Mouse (Mus musculus): ENCODE results near the gene Amt.
A peak's percentile ranks its signal among the peaks of the same experiment; 100 is the strongest.
"Not testable (repeated sequence)": the region's sequence is repeated elsewhere in the genome, so short reads cannot be mapped to it uniquely, and the experiment has no call there.

The Amt gene

GRCm38 (mm10) chr9:108296453-108297355 is at the start of gene Amt:
TSS of gene Amt (plus strand) at chr9:108296853.
- no peak for DNase-seq (ENCODE audit: low read depth, low spot score)

DNA sequence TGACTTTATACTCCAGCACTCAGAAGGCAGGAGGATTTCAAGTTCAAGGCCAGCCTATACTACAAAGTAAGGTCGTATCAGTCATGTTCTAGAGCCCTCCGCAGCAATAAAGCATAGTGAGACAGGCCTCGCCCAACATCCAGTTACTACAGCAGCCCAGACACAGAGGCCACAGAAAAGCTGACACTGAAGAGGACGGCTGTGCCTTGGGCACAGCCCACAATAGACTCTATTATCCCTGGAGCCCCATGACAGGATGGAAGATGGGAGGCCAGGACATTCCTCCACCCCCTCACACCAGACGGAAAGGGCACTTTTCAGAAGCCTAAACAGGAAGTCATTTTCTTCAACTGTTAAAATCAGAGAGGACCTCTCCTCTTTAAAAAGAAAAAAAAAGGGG is 47.7 kb upstream of the Amt start:
- no peak for DNase-seq (ENCODE audit: low read depth, low spot score)

GRCm38 (mm10) chr9:108251877-108252276 is 44.8 kb upstream of the Amt start:
- no peak for DNase-seq (ENCODE audit: low read depth, low spot score)

GRCm38 (mm10) chr9:108252766-108253165 is 43.9 kb upstream of the Amt start:
- no peak for DNase-seq (ENCODE audit: low read depth, low spot score)

DNA sequence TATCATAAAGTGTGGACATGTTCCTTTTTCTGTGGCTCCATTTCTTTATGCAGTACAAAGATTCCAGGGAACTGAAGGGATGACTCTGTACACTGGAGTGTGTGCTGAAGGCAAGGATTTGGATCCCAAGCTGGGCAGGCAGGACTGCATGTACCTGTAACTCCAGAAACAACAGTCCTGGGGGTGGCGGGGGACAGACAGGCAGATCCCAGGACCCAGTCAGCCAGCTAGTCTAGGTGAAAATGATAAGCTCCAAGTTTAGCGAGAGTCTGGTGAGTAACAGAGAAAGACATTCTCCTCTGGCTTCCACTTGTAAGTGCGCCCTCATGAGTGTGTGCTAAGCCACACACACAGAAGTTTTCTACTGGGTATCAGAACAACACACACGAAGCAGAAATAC is 36.1 kb upstream of the Amt start:
- DNase-seq (ENCODE audit: low read depth, low spot score): no peak

DNA sequence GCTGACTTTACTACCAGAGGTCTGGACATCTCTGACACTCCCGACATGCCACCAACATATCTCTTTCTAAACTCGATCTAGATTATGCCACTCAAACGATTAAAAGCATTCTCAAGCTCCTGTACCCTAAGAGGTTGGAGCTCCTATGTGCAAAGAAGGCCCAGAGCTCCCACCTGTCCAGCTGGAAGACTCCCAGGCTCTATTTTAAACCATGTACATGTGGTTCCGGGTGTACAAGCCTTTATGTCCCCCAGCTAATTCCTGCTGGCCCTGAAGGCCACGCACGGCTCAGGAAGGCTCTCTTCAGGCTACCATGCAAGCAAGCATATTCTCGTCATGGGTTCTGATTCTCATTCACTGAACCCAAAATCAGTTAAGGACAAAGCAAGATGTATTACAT is 34.8 kb upstream of the Amt start:
- no peak for DNase-seq (ENCODE audit: low read depth, low spot score)

DNA sequence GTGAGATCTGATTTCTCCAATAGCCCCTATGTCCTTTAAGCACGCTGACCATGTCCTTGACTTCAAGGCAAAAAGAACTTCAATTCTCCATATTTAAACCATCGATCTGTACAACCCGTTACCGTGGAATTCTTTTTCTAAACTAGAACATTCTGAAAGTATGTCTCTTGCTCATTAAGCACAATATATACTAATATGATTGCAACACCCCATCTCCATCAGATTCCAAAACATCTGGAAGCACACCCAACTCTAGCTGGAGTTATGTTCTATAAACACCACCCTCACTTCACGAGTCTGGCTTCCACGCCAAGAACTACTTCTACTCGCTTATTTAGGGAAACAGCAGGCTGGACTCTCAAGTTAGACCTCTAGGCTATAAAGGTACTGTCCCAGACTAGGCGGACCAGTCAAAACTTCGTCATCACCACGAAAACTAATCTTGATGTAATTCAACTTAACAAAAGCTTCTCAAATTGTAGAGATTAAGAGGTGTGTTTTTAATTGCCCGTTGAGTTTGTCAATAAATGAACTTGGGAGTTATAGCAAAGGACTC is 34.1 kb upstream of the Amt start:
- DNase-seq (ENCODE audit: low read depth, low spot score): no peak

DNA sequence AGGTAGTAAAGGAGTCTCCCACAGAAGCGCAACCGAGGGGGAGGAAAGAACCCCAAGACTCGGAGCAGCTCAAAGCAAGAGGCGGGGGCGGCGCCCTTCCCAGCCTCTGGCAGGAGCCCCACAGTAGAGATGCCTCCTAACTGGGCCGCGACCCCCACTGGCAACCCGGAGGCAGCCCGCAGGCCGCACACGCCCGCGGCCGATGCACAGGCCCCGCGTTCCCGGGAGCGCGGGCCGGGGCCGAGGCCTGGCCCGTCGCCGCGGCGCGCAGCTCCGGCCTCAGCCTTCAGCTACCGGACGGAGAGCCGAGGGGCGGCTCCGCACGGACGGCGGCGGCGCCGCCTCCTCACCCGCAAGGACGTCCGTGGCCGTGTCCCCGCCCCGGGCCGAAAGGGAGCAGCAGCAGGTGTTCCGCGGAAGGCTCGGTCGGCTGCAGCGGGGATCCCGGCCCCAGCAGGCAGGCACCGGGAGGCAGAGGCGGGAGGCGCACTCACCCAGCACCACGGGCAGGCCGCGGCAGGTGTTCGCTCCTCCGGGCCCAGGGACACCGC is 33.4 kb upstream of the Amt start:
- DNase-seq (ENCODE audit: low read depth, low spot score): no peak

- peak; percentile 97 for DNase-seq (ENCODE audit: low read depth, low spot score)
Observed at GRCm38 (mm10) chr9:108263690-108264190, 32.9 kb upstream of the Amt start, which contains the start of gene Dag1. TSS of gene Dag1 (minus strand) at chr9:108263958.

GRCm38 (mm10) chr9:108264191-108264921 is 32.3 kb upstream of the Amt start:
- DNase-seq (ENCODE audit: low read depth, low spot score): no peak

- no peak for DNase-seq (ENCODE audit: low read depth, low spot score)
Observed at GRCm38 (mm10) chr9:108266261-108266935, 30.3 kb upstream of the Amt start.

DNA sequence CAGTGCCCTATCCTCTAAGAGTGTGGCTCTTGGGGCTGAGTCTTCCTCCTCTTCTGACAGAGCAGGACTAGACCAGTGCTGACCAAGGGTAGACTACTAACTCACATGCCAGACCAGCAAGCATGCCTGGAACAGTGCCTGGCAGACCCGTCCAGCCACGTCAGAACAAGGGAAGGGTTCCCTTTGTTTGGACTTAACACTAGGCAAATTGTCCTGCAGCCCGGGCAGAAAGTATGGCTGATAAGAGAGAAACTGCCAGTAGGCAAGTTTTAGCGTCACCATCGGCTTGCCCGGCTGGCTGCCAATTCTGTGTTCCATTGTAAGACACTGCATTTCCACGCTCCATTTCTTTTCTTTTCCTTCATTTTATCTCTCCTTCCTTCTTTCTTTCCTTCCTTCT is 29.0 kb upstream of the Amt start:
- DNase-seq (ENCODE audit: low read depth, low spot score): no peak

GRCm38 (mm10) chr9:108268701-108269100 is 28.0 kb upstream of the Amt start:
- DNase-seq (ENCODE audit: low read depth, low spot score): not testable (repeated sequence)

DNA sequence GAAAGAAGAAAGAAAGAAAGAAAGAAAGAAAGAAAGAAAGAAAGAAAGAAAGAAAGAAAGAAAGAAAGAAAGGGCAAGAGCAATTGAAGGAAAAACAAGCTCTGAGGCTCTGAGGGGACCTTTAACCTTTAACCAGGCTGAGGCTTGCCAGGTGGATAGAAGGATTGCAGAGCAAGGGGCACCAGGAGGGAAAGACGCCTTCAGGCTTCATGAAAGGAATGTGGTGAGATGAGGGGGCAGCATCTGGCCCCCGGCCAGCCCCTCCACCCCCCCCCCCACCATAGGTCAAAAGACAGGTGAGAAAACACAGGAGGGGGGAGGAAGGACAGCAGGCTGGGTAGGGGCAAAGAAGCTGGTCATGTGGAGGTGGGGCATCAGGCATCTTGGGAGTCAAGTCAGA is 24.7 kb upstream of the Amt start:
- DNase-seq (ENCODE audit: low read depth, low spot score): no peak

GRCm38 (mm10) chr9:108272691-108273090 is 24.0 kb upstream of the Amt start:
- DNase-seq (ENCODE audit: low read depth, low spot score): no peak

DNA sequence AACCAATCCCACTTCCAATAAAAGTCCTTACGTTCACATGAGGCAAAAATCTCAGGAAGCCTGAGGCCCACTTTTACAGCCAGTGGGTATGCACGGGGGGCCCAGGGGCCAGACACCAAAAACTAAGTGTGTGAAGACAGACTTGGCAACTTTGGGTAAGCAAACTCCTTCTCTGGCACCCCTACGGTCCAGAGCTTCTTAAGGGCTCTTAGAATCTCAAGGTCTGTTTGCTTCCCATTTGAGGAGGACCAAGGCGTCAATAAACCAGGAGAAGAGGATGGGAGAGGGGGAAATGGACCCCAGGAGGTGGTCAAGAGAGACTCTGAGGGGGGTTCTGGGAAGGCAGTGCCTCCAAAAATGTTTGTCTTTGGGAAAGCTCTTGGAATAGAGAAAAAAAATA is 23.2 kb upstream of the Amt start:
- no peak for DNase-seq (ENCODE audit: low read depth, low spot score)

DNA sequence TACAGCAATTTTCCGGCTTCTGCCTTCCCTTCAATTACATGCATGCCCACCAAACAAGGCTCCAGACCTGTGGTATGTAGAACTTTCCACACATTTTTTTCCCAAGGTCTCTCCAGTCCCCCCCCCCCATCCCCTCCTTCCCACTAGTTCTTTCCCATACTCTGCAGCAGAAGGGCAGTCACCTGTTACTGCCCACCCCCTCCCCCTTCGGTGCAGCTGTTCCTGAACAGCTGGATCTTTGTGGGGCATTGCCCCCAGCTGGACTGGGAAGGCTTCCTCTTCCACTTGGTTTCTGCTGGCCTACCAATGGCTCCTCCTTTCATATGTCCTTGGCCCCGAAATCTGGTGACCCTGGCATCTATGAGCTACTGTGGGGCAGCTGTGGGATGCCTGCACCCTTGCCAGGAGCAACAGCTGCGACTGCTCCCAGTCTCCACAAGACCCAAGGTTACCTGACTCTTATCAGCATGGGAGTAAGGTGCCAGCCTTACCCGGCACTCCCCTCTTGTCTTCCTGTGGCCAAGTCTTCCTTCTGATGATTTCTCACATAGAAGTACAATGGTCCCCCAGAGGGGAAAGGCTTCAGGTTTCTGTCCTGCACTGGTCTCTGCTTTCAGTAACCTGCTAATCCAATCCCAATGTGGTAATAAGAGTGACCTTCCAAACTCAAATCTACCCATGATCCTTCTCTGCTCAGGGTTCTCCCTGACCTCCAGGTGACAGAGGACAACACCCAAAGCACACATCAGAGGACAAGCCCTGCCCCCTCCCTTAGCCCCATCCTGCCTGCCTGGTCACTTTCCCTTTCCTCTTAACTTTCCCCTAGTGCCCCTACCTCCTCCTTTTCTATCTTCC is 21.9 kb upstream of the Amt start:
- DNase-seq (ENCODE audit: low read depth, low spot score): no peak

- DNase-seq (ENCODE audit: low read depth, low spot score): no peak
Observed at GRCm38 (mm10) chr9:108275331-108275659, 21.4 kb upstream of the Amt start.

DNA sequence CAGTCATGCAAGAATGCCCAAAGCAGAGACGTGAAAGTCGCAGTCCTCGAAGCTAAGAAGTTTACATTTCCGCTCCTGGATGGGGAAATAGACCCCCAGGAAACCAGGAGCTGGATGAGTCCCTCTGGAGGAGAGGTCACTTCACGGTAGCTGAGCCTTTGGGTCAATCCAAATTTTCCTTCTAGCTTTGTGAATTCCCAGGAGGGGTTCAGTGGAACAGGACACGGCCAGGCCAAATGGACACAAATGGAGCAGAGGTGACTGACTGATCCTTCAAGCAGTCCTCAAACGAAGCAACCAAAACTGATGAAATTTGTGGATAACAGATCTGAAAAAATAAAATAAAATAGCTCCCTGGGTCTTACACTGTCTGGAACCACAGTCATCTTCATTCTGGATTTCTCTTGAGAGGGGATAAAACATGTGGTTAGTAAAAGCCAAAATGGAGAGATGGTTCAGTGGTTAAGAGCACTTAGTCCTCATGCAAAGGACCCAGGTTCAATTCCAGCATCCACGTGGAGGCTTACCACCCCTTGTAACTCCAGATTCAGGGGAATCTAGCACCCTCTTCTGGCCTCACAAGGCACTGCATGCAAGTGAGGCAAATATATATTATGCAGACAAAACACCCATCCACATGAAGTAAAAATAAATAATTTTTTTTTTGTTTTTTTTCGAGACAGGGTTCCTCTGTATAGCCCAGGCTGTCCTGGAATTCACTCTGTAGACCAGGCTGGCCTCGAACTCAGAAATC is 17.8 kb upstream of the Amt start:
- DNase-seq (ENCODE audit: low read depth, low spot score): peak; percentile 48

Measured in CD4-positive helper T cell, adult 2 months (primary cell).